Mouse (Mus musculus): ENCODE results near the gene Dusp28. TPM values are rescaled to one million over a fixed set of nuclear protein-coding genes. Genes with fewer than 3 reads are reported as not detected.
"Not testable (repeated sequence)": the region's sequence is repeated elsewhere in the genome, so short reads cannot be mapped to it uniquely, and the experiment has no call there.

Dusp28 gene
- polyA plus RNA-seq, 2 experiments from 2014 or later, result 4.2 to 4.4 TPM

- ATAC-seq, result no peak
These were observed 36.6 kb downstream of the Dusp28 start for GRCm38 (mm10) chr1:92943219-92943989.

GRCm38 (mm10) chr1:92947966-92948365, 41.2 kb downstream of the Dusp28 start:
- no peak for ATAC-seq

GRCm38 (mm10) chr1:92949426-92949825, 42.6 kb downstream of the Dusp28 start:
- no peak for ATAC-seq

GRCm38 (mm10) chr1:92950607-92951006, 43.8 kb downstream of the Dusp28 start, which contains the start of gene Gpr35:
Gene Gpr35 (plus strand): TSS chr1:92950865.
- ATAC-seq, result no peak

GRCm38 (mm10) chr1:92953641-92954040, 46.9 kb downstream of the Dusp28 start:
- no peak for ATAC-seq

GRCm38 (mm10) chr1:92956571-92957335, 50.0 kb downstream of the Dusp28 start:
- ATAC-seq, result not testable (repeated sequence)

Other genes with a start within 250 kb of the Dusp28 start
- gene Gpc1, start 75.3 kb upstream of the Dusp28 start, polyA plus RNA-seq (2017; shearing (Covaris generic)), result 1 to 10 TPM; 2.0 to 3.0 TPM
- 1 to 10 TPM in 1 of 2 experiments, under 1 TPM in 1; 0.65 to 1.1 TPM for gene Ankmy1, start 4.1 kb upstream of the Dusp28 start, polyA plus RNA-seq (2017; shearing (Covaris generic))
- gene Rnpepl1, start 3.8 kb downstream of the Dusp28 start, polyA plus RNA-seq (2017; shearing (Covaris generic)), result 10 to 100 TPM; 23.2 to 32.8 TPM
- gene Capn10, start 27.4 kb downstream of the Dusp28 start, polyA plus RNA-seq (2017; shearing (Covaris generic)), result 10 to 100 TPM in 1 of 2 experiments, 1 to 10 TPM in 1; 7.8 to 12.5 TPM
- gene Gpr35, start 43.9 kb downstream of the Dusp28 start, polyA plus RNA-seq (2017; shearing (Covaris generic)), result 1 to 10 TPM; 2.4 to 3.7 TPM
- gene Aqp12, start 99.4 kb downstream of the Dusp28 start, polyA plus RNA-seq (2017; shearing (Covaris generic)), result not detected
- gene Kif1a, start 195.0 kb downstream of the Dusp28 start, polyA plus RNA-seq (2017; shearing (Covaris generic)), result not detected
- gene Agxt, start 228.3 kb downstream of the Dusp28 start, polyA plus RNA-seq (2017; shearing (Covaris generic)), result not detected

Measured in CD4-positive, CD25-positive, alpha-beta regulatory T cell, adult 4 months (primary cell).